In genomic region chr4:124905971-124906822, GRCm38 (mm10) we compare ENCODE assay signal across 9 mouse cellular contexts. TPM values are rescaled to one million over a fixed set of nuclear protein-coding genes. Genes with fewer than 3 reads are reported as not detected.
DNase-seq lines count a peak whose midpoint lies in the region; ATAC-seq lines count a peak whose summit lies in the region.
"Had no signal": no experiment of that assay in that cellular context is flagged by ENCODE, and none has a peak within 500 bp of the region (broad histone marks: within the 10 kb centered on the region; RNA-seq: fewer than 3 reads in every experiment).

No protein-coding gene starts in this region.

- peaks cover 14% of the 10 kb centered on the region for H3K27me3 ChIP-seq in heart, embryonic 16.5 days (ENCODE audit: control insufficient read depth, insufficient read depth, low read length)
- H3K27me3 ChIP-seq in forebrain, embryonic 16.5 days (replicated peaks; ENCODE audit: control insufficient read depth, insufficient read depth, low read length) = no peaks in the 10 kb centered on the region
- H3K27me3 ChIP-seq in midbrain, embryonic 12.5 days = 0 out of 2 replicates have a peak, but pooled peaks cover 10% of the 10 kb centered on the region

- peak overlapping the region; percentile 49; the same call in 1 of the 2 replicates for H3K4me2 ChIP-seq in heart, embryonic 16.5 days (ENCODE audit: low read depth, low read length)
- peak overlapping the region; percentile 16 for H3K4me2 ChIP-seq in forebrain, embryonic 16.5 days (ENCODE audit: low read length)
- peak overlapping the region; percentile 46 for H3K4me2 ChIP-seq in midbrain, embryonic 12.5 days (replicated peaks)

- H3K27ac ChIP-seq in heart, embryonic 16.5 days (ENCODE audit: low read length) = no peak overlapping the region
- no peak overlapping the region for H3K27ac ChIP-seq in forebrain, embryonic 16.5 days (ENCODE audit: low read length)
- peak overlapping the region; percentile 96 for H3K27ac ChIP-seq in midbrain, embryonic 12.5 days (replicated peaks)

- no peak overlapping the region; the same call in 1 of the 2 replicates for H3K9ac ChIP-seq in heart, embryonic 16.5 days (ENCODE audit: low read length)
- 0 out of 2 replicates have a peak overlapping the region, but pooled peaks have one; percentile 12 for H3K9ac ChIP-seq in forebrain, embryonic 16.5 days (replicated peaks; ENCODE audit: low read depth, low read length)
- no peak overlapping the region; the same call in 1 of the 2 replicates for H3K9ac ChIP-seq in midbrain, embryonic 12.5 days (replicated peaks)

- 8% methylated on average over 21 of the region's 21 CpGs for WGBS in heart, embryonic 16.5 days
- 6% methylated on average over 21 of the region's 21 CpGs for WGBS in forebrain, embryonic 16.5 days
- 3% methylated on average over 21 of the region's 21 CpGs for WGBS in midbrain, embryonic 12.5 days

- intact Hi-C loops in heart, postnatal 14 days (cut with DNase I) = no loop called here

- H3K9me3 ChIP-seq in heart, embryonic 16.5 days (replicated peaks; ENCODE audit: control insufficient read depth, low read length) = no peaks in the 10 kb centered on the region; the same call in 1 of the 2 replicates
- H3K9me3 ChIP-seq in forebrain, embryonic 16.5 days (ENCODE audit: control insufficient read depth, low read length) = no peaks in the 10 kb centered on the region
- H3K9me3 ChIP-seq in midbrain, embryonic 12.5 days = no peaks in the 10 kb centered on the region

- ATAC-seq in heart, embryonic 16.5 days (replicated peaks; ENCODE audit: extremely low read depth, insufficient read depth, low FRiP score) = no peak
- ATAC-seq in forebrain, embryonic 16.5 days = peak; percentile 64
- ATAC-seq in midbrain, embryonic 12.5 days (ENCODE audit: low FRiP score, low read depth) = peak; percentile 90
- no peak for ATAC-seq in cerebellum, adult (ENCODE audit: insufficient number of reproducible peaks, low FRiP score, low TSS enrichment)

- H3K36me3 ChIP-seq in heart, embryonic 16.5 days (ENCODE audit: control insufficient read depth, insufficient read depth) = no peaks in the 10 kb centered on the region
- H3K36me3 ChIP-seq in forebrain, embryonic 16.5 days (ENCODE audit: control insufficient read depth, insufficient read depth) = no peaks in the 10 kb centered on the region
- H3K36me3 ChIP-seq in midbrain, embryonic 12.5 days = no peaks in the 10 kb centered on the region

- no peak for DNase-seq in heart, postnatal 14 days
- peak; percentile 96 for DNase-seq in ZHBTc4 (ENCODE audit: low read depth, low spot score)
- DNase-seq in frontal cortex, postnatal 14 days (ENCODE audit: low spot score in 2 of 2) = no peak
- DNase-seq in thymus, postnatal 25 days = no peak

- 0 out of 2 replicates have a peak overlapping the region, but pooled peaks have one; percentile 8 for H3K4me3 ChIP-seq in heart, embryonic 16.5 days (ENCODE audit: low read length)
- no peak overlapping the region for H3K4me3 ChIP-seq in forebrain, embryonic 16.5 days (replicated peaks; ENCODE audit: low read length)
- H3K4me3 ChIP-seq in midbrain, embryonic 12.5 days = peak overlapping the region; percentile 21

- peaks cover 6% of the 10 kb centered on the region for H3K4me1 ChIP-seq in heart, embryonic 16.5 days (ENCODE audit: control insufficient read depth, insufficient read depth, low read length)
- H3K4me1 ChIP-seq in forebrain, embryonic 16.5 days (replicated peaks; ENCODE audit: control insufficient read depth, insufficient read depth, low read length) = peaks cover 8% of the 10 kb centered on the region
- H3K4me1 ChIP-seq in midbrain, embryonic 12.5 days = peaks cover 32% of the 10 kb centered on the region

RNA-seq across cellular contexts. Expression of gene Epha10, which starts 25.5 kb away (rescaled TPM):
- polyA plus RNA-seq in heart, embryonic 16.5 days (2015; fragmentation: Nextera tagmentation; extraction: Ambion mirVana) = 0.03 TPM in 1 of 2 replicates, not detected in the other
- total RNA-seq in heart, postnatal 14 days (2021) = not detected
- polyA plus RNA-seq in forebrain, embryonic 16.5 days (2015; fragmentation: Nextera tagmentation; extraction: Ambion mirVana) = 1.2 and 2.7 TPM in 2 replicates
- polyA plus RNA-seq in midbrain, embryonic 12.5 days (2016; fragmentation: Nextera tagmentation; extraction: Ambion mirVana) = 12.3 and 13.3 TPM in 2 replicates
- total RNA-seq: MEL had no signal

RNA-seq across cellular contexts. Expression of gene 9930104L06Rik, which starts 30.7 kb away (rescaled TPM):
- 8.8 and 10.3 TPM in 2 replicates for polyA plus RNA-seq in heart, embryonic 16.5 days (2015; fragmentation: Nextera tagmentation; extraction: Ambion mirVana)
- 10 to 100 TPM in 1 of 2 experiments, 1 to 10 TPM in 1; 9.8 to 10.2 TPM for total RNA-seq in heart, postnatal 14 days (2021)
- 17.1 and 17.2 TPM in 2 replicates for polyA plus RNA-seq in forebrain, embryonic 16.5 days (2015; fragmentation: Nextera tagmentation; extraction: Ambion mirVana)
- 17.0 and 18.1 TPM in 2 replicates for polyA plus RNA-seq in midbrain, embryonic 12.5 days (2016; fragmentation: Nextera tagmentation; extraction: Ambion mirVana)

RNA-seq across cellular contexts. Expression of gene Cdca8, which starts 32.9 kb away (rescaled TPM):
- polyA plus RNA-seq in heart, embryonic 16.5 days (2015; fragmentation: Nextera tagmentation; extraction: Ambion mirVana) = 117 and 122 TPM in 2 replicates
- 1 to 10 TPM; 3.6 to 7.0 TPM for total RNA-seq in heart, postnatal 14 days (2021)
- 70.0 and 76.6 TPM in 2 replicates for polyA plus RNA-seq in forebrain, embryonic 16.5 days (2015; fragmentation: Nextera tagmentation; extraction: Ambion mirVana)
- polyA plus RNA-seq in midbrain, embryonic 12.5 days (2016; fragmentation: Nextera tagmentation; extraction: Ambion mirVana) = 190 and 207 TPM in 2 replicates

RNA-seq across cellular contexts. Expression of gene Maneal, which starts 44.2 kb away (rescaled TPM):
- polyA plus RNA-seq in heart, embryonic 16.5 days (2015; fragmentation: Nextera tagmentation; extraction: Ambion mirVana) = 0.07 and 0.29 TPM in 2 replicates
- total RNA-seq in heart, postnatal 14 days (2021) = under 1 TPM; 0.10 to 0.17 TPM
- 8.3 and 11.0 TPM in 2 replicates for polyA plus RNA-seq in forebrain, embryonic 16.5 days (2015; fragmentation: Nextera tagmentation; extraction: Ambion mirVana)
- 7.1 and 7.9 TPM in 2 replicates for polyA plus RNA-seq in midbrain, embryonic 12.5 days (2016; fragmentation: Nextera tagmentation; extraction: Ambion mirVana)

RNA-seq across cellular contexts. Expression of gene 1110065P20Rik, which starts 55.2 kb away (rescaled TPM):
- 40.0 and 40.8 TPM in 2 replicates for polyA plus RNA-seq in heart, embryonic 16.5 days (2015; fragmentation: Nextera tagmentation; extraction: Ambion mirVana)
- total RNA-seq in heart, postnatal 14 days (2021) = 10 to 100 TPM; 23.9 to 24.8 TPM
- polyA plus RNA-seq in forebrain, embryonic 16.5 days (2015; fragmentation: Nextera tagmentation; extraction: Ambion mirVana) = 65.1 and 75.2 TPM in 2 replicates
- polyA plus RNA-seq in midbrain, embryonic 12.5 days (2016; fragmentation: Nextera tagmentation; extraction: Ambion mirVana) = 69.1 and 72.4 TPM in 2 replicates

Comparison
In these comparisons a context has a peak if more than half of its experiments do, and no peak if none do; other contexts are left out.
1. ATAC-seq: peak in forebrain, embryonic 16.5 days (single experiment) and midbrain, embryonic 12.5 days (single experiment); none in heart, embryonic 16.5 days (single experiment) and cerebellum, adult (single experiment).
2. Peak in every context shown above with its lines, with median percentiles within 50 percentile points of each other: H3K4me2 ChIP-seq.